Mouse (Mus musculus) CH12.LX (cell line): ENCODE results near the gene Pxn. TPM values are rescaled to one million over a fixed set of nuclear protein-coding genes. Genes with fewer than 3 reads are reported as not detected.

Experiments
- DNase-seq: peaks from one replicate; pipeline ENCODE4 v3.0.0-alpha.2; 2013; ENCODE audit errors: extremely low read depth
- H3K27ac ChIP-seq: 2 replicates; pipeline ENCODE4 v1.5.1; 2012; ENCODE audit warnings: low read depth, mild to moderate bottlenecking, control low read depth, moderate library complexity; ENCODE audit not compliant: insufficient read depth
- H3K27me3 ChIP-seq: replicated peaks from 2 replicates; pipeline ENCODE3; 2012; ENCODE audit warnings: inconsistent platforms
- H3K36me3 ChIP-seq, 2 experiments: replicated peaks in 1 of 2; 2 replicates each; pipeline versions ENCODE3 to v1.6.1; 2012; ENCODE audit warnings: inconsistent platforms in 1 of 2, low read length in 1 of 2, mild to moderate bottlenecking in 1 of 2, mixed read lengths in 1 of 2, moderate library complexity in 1 of 2; ENCODE audit not compliant: control insufficient read depth in 1 of 2, insufficient read depth in 1 of 2
- H3K4me1 ChIP-seq, 2 experiments: 2 replicates each; pipeline ENCODE4 v1.6.1; 2012; ENCODE audit warnings: inconsistent platforms in 1 of 2, moderate library complexity in 1 of 2; ENCODE audit not compliant: insufficient read depth in 2 of 2, control insufficient read depth in 1 of 2
- H3K4me2 ChIP-seq: 2 replicates; pipeline ENCODE4 v1.6.1; 2012; ENCODE audit warnings: low read depth, mild to moderate bottlenecking, control low read depth; ENCODE audit not compliant: poor library complexity, insufficient read depth, severe bottlenecking
- H3K4me3 ChIP-seq, 3 experiments: fragments of 150-350 bp in 1 of 3; sonication (generic) in 1 of 3; replicated peaks in 1 of 3; 2 replicates each; pipeline versions ENCODE3 to v1.5.1; 2011 to 2012; ENCODE audit warnings: low read depth in 2 of 3, low read length in 2 of 3, mild to moderate bottlenecking in 2 of 3, moderate library complexity in 2 of 3, control low read depth in 1 of 3, improper control_type of control experiment in 1 of 3, inconsistent platforms in 1 of 3, mixed read lengths in 1 of 3; ENCODE audit not compliant: poor library complexity in 1 of 3
- H3K79me2 ChIP-seq: replicated peaks from 2 replicates; pipeline ENCODE4 v1.6.1; 2012; ENCODE audit warnings: mild to moderate bottlenecking, moderate library complexity; ENCODE audit not compliant: control insufficient read depth, poor library complexity, insufficient read depth, severe bottlenecking; ENCODE audit errors: extremely low read depth
- H3K9ac ChIP-seq: 2 replicates; pipeline ENCODE4 v1.6.1; 2012; ENCODE audit warnings: low read depth, mild to moderate bottlenecking, control low read depth, moderate library complexity; ENCODE audit not compliant: insufficient read depth
- H3K9me3 ChIP-seq: replicated peaks from 2 replicates; pipeline ENCODE3; 2012; ENCODE audit warnings: low read length, inconsistent platforms, mixed read lengths
- BHLHE40 ChIP-seq: IDR thresholded peaks from 2 replicates; pipeline ENCODE4 v1.6.1; 2011; ENCODE audit warnings: mild to moderate bottlenecking, low read depth, low read length, improper control_type of control experiment
- CHD1 ChIP-seq: IDR thresholded peaks from 2 replicates; pipeline ENCODE4 v1.6.1; 2012; ENCODE audit warnings: low read depth, low read length, improper control_type of control experiment, inconsistent platforms
- CHD2 ChIP-seq: IDR thresholded peaks from 2 replicates; pipeline ENCODE4 v1.6.1; 2011; ENCODE audit warnings: low read length, improper control_type of control experiment
- CTCF ChIP-seq, 2 experiments: IDR thresholded peaks in 1 of 2; conservative IDR thresholded peaks in 1 of 2; 2 replicates each; pipeline ENCODE4 v1.5.1; 2011 to 2012; ENCODE audit warnings: low read depth in 2 of 2, low read length in 2 of 2, improper control_type of control experiment in 1 of 2, inconsistent platforms in 1 of 2, mild to moderate bottlenecking in 1 of 2, moderate library complexity in 1 of 2
- EP300 ChIP-seq: IDR thresholded peaks from 2 replicates; pipeline ENCODE4 v1.6.1; 2011; ENCODE audit warnings: low read length, improper control_type of control experiment
- ETS1 ChIP-seq: conservative IDR thresholded peaks from 2 replicates; pipeline ENCODE4 v1.6.1; 2012; ENCODE audit warnings: low read depth, mild to moderate bottlenecking, inconsistent platforms, low read length, improper control_type of control experiment, moderate library complexity
- HCFC1 ChIP-seq: IDR thresholded peaks from 2 replicates; pipeline ENCODE4 v1.6.1; 2012; ENCODE audit warnings: low read depth, mild to moderate bottlenecking, inconsistent platforms, low read length, improper control_type of control experiment
- IRF4 ChIP-seq: IDR thresholded peaks from 2 replicates; pipeline ENCODE4 v1.6.1; 2014; ENCODE audit warnings: low read depth, mild to moderate bottlenecking, inconsistent platforms, low read length, improper control_type of control experiment
- JUN ChIP-seq: IDR thresholded peaks from 2 replicates; pipeline ENCODE4 v1.6.1; 2011; ENCODE audit warnings: low read depth, mild to moderate bottlenecking, low read length, improper control_type of control experiment, moderate library complexity; ENCODE audit not compliant: insufficient read depth
- JUND ChIP-seq: conservative IDR thresholded peaks from 2 replicates; pipeline ENCODE4 v1.6.1; 2011; ENCODE audit warnings: low read depth, low read length, improper control_type of control experiment
- MAZ ChIP-seq: IDR thresholded peaks from 2 replicates; pipeline ENCODE4 v1.6.1; 2012; ENCODE audit warnings: low read depth, mild to moderate bottlenecking, inconsistent platforms, low read length, improper control_type of control experiment, moderate library complexity
- MEF2A ChIP-seq: IDR thresholded peaks from 2 replicates; pipeline ENCODE4 v1.6.1; 2014; ENCODE audit warnings: low read depth, mild to moderate bottlenecking, inconsistent platforms, low read length, improper control_type of control experiment, borderline replicate concordance
- MYC ChIP-seq: IDR thresholded peaks from 2 replicates; pipeline ENCODE4 v1.6.1; 2011; ENCODE audit warnings: low read depth, mild to moderate bottlenecking, improper control_type of control experiment, low read length
- NELFE ChIP-seq: IDR thresholded peaks from 2 replicates; pipeline ENCODE4 v1.6.1; 2011; ENCODE audit warnings: low read depth, low read length, improper control_type of control experiment
- PAX5 ChIP-seq: IDR thresholded peaks from 2 replicates; pipeline ENCODE4 v1.6.1; 2012; ENCODE audit warnings: low read length, inconsistent platforms, mixed read lengths
- POLR2AphosphoS2 ChIP-seq: IDR thresholded peaks from 2 replicates; pipeline ENCODE4 v1.6.1; 2011; ENCODE audit warnings: low read depth, low read length, improper control_type of control experiment
- RAD21 ChIP-seq: IDR thresholded peaks from 2 replicates; pipeline ENCODE4 v1.6.1; 2011; ENCODE audit warnings: low read depth, mild to moderate bottlenecking, low read length, improper control_type of control experiment, moderate library complexity
- RCOR1 ChIP-seq: conservative IDR thresholded peaks from 2 replicates; pipeline ENCODE4 v1.6.1; 2012; ENCODE audit warnings: low read depth, mild to moderate bottlenecking, inconsistent platforms, low read length, improper control_type of control experiment
- SIN3A ChIP-seq: IDR thresholded peaks from 2 replicates; pipeline ENCODE4 v1.6.1; 2012; ENCODE audit warnings: low read length, improper control_type of control experiment, inconsistent platforms
- SMC3 ChIP-seq: IDR thresholded peaks from 2 replicates; pipeline ENCODE4 v1.6.1; 2011; ENCODE audit warnings: low read depth, low read length, improper control_type of control experiment
- TBP ChIP-seq: conservative IDR thresholded peaks from 2 replicates; pipeline ENCODE4 v1.6.1; 2011; ENCODE audit warnings: low read depth, low read length, improper control_type of control experiment
- USF1 ChIP-seq: IDR thresholded peaks from 2 replicates; pipeline ENCODE4 v1.6.1; 2014; ENCODE audit warnings: low read depth, mild to moderate bottlenecking, inconsistent platforms, low read length, improper control_type of control experiment
- USF2 ChIP-seq: conservative IDR thresholded peaks from 2 replicates; pipeline ENCODE4 v1.6.1; 2011; ENCODE audit warnings: low read depth, low read length, improper control_type of control experiment
- ZMIZ1 ChIP-seq: IDR thresholded peaks from 2 replicates; pipeline ENCODE4 v1.6.1; 2012; ENCODE audit warnings: low read depth, mild to moderate bottlenecking, inconsistent platforms, low read length, improper control_type of control experiment
- ZNF384 ChIP-seq: IDR thresholded peaks from 2 replicates; pipeline ENCODE4 v1.6.1; 2012; ENCODE audit warnings: low read depth, low read length, improper control_type of control experiment, inconsistent platforms
- dilution Hi-C: fragments of 300-500 bp; cut with MboI; formaldehyde crosslinking; loops from 2 replicates; pipeline ENCODE4 v1.14.3; 2020; ENCODE audit warnings: low sequenced_read_pairs; ENCODE audit not compliant: extremely low pct_unique_long_range_greater_than_20kb, extremely low pct_ligation_motif_present
- in situ Hi-C: fragments of 300-500 bp; cut with MboI; formaldehyde crosslinking; loops from 3 replicates; pipeline ENCODE4 v1.14.3; 2019; ENCODE audit warnings: low sequenced_read_pairs, low pct_ligation_motif_present, low pct_unique_long_range_greater_than_20kb, mixed read lengths
- polyA plus RNA-seq: library from polyadenylated mRNA; unstranded; fragments of >175 nt; gene quantifications from 2 replicates; pipeline ENCODE4 v1.2.1, GENCODE M21; 2012; ENCODE audit warnings: low read depth; ENCODE audit not compliant: insufficient read length
- total RNA-seq, 2 experiments: library from RNA; depleted of rRNA; stranded (reverse); fragments of 300-350 nt in 1 of 2; fragments of >200 nt in 1 of 2; gene quantifications; 2 replicates each; pipeline ENCODE4 v1.2.3; 2012 to 2014

Pxn gene
- total and polyA plus RNA-seq, 3 experiments: 17.0 to 43.4 (median 21.1) TPM

GRCm38 (mm10) chr5:115560336-115560905 lies 53.9 kb downstream of the Pxn start:
- Histone ChIP-seq H3K36me3 (peaks cover 29 to 40% of the 10 kb centered on the region in 2 experiments), H3K4me3 (peak overlapping the region; percentile 75 to 91 (median 91)), H3K4me2 (peak overlapping the region; percentile 35), H3K27me3 (no peaks in the 10 kb centered on the region), H3K9ac (peak overlapping the region; percentile 94), H3K9me3 (no peaks in the 10 kb centered on the region), H3K4me1 (peaks cover 4 to 29% of the 10 kb centered on the region in 2 experiments; a peak in 3 of 4 replicates), H3K79me2 (peaks cover 34% of the 10 kb centered on the region)
- no peak for DNase-seq
- in situ Hi-C loops: no loop called here
- TF ChIP-seq RCOR1 (no peak), CHD1 (peak; percentile 19; the same call in 1 of the 2 replicates), JUN (no peak), ZMIZ1 (no peak), MAZ (no peak), TBP (no peak), POLR2AphosphoS2 (peak; percentile 65), ZNF384 (no peak), JUND (no peak), SIN3A (peak; percentile 62), MEF2A (no peak), USF2 (no peak), IRF4 (no peak), EP300 (no peak), MYC (no peak; the same call in 1 of the 2 replicates), CHD2 (no peak), CTCF (conservative IDR thresholded peaks at IDR 0.05 in 1 of 2, IDR thresholded peaks at IDR 0.05 in 1 of 2; ENCODE audit: low read depth in 2 of 2, low read length in 2 of 2) (no peak), USF1 (no peak), RAD21 (no peak), NELFE (no peak), SMC3 (no peak), HCFC1 (no peak), PAX5 (no peak), ETS1 (no peak), BHLHE40 (no peak)
- TF ChIP-seq, all 38 proteins: peak for 3
- peak overlapping the region; percentile 25; the same call in 1 of the 2 replicates for H3K27ac ChIP-seq
- dilution Hi-C loops: no loop called here
